Mouse (Mus musculus): Measurements from ENCODE around the gene Wdr5b.

The Wdr5b gene

DNA sequence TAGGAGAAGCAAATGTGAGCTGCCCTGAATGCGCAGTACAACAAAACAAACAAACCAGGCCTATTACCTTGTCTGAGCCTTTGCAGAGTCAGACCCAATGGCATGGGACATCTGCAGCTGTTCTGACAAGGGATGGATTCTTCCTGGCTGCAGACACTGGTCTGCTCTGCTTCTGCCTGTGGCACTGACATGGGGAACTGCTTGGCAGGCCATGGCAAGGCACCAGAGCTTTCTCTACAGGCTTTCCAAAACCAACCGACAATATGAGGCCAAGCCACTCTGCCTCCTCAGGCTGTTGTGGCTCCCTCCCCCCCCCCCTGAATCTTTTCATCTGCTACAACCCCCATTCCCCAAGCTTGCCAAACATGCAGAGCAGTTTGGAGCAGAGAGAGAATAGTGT, 22.3 kb downstream of the Wdr5b start:
- no peaks in the 10 kb centered on the region for H3K27me3 ChIP-seq (ENCODE audit: insufficient read depth, low read length)
- peaks cover 68% of the 10 kb centered on the region for H3K4me1 ChIP-seq (replicated peaks; ENCODE audit: low read depth, low read length)
- TF ChIP-seq POU5F1 (IDR thresholded peaks at IDR 0.05; ENCODE audit: borderline replicate concordance, low read length) (no peak), NANOG (IDR thresholded peaks at IDR 0.05; ENCODE audit: borderline replicate concordance, low read length) (no peak), CTCF (conservative IDR thresholded peaks at IDR 0.05; ENCODE audit: low read length) (no peak)
- peaks cover 59% of the 10 kb centered on the region for H3K36me3 ChIP-seq (ENCODE audit: insufficient read depth, low read length)
- H3K4me3 ChIP-seq (replicated peaks; ENCODE audit: low read length): peak overlapping the region; percentile 32
- H3K9me3 ChIP-seq (ENCODE audit: low read length): no peaks in the 10 kb centered on the region

DNA sequence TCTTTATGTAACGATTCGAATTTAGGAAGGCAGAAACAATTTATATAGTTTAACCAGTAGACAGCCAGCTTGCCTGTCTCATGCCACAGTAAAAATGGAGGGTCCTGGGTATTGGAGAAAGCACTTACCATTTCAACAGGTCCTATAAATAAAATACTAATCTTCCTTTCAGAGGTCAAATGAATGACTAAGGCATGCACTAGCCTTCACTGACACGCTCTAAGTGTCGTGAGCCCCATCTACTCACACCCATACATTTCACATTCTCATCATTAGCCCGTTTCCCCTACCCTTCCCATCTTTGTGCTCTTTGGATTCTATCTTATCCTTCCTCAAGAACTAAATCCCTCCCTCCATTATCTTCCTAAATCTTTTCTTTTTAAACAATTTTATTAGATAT, 23.9 kb downstream of the Wdr5b start:
- peaks cover 69% of the 10 kb centered on the region for H3K36me3 ChIP-seq (ENCODE audit: insufficient read depth, low read length)
- TF ChIP-seq POU5F1 (IDR thresholded peaks at IDR 0.05; ENCODE audit: borderline replicate concordance, low read length) (no peak), CTCF (conservative IDR thresholded peaks at IDR 0.05; ENCODE audit: low read length) (no peak), NANOG (IDR thresholded peaks at IDR 0.05; ENCODE audit: borderline replicate concordance, low read length) (no peak)

DNA sequence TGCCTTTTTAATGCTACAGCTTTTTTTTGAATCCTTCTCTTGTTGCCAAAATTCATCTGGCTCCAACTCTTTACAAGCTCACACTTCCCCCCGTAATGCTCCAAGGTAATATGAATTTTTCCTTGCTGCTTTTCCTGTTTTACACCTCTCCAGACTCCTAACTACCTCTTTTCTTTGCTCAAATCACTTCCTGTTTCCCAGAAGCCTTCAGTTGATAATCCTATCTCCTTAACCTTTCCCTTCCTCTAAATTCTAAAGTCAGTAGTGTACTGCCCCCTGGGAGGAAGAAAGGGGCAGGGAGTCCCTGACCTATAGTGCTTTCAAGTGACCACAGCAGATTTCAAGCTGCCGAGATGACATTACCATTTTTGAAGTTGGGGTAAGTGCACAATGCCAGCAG, 26.7 kb downstream of the Wdr5b start:
- Histone ChIP-seq H3K4me3 (replicated peaks; ENCODE audit: low read length) (no peak overlapping the region), H3K9me3 (ENCODE audit: low read length) (no peaks in the 10 kb centered on the region), H3K27me3 (ENCODE audit: insufficient read depth, low read length) (no peaks in the 10 kb centered on the region), H3K4me1 (replicated peaks; ENCODE audit: low read depth, low read length) (peaks cover 72% of the 10 kb centered on the region), H3K36me3 (ENCODE audit: insufficient read depth, low read length) (peaks cover 45% of the 10 kb centered on the region)
- no peak for TF ChIP-seq POU5F1 (IDR thresholded peaks at IDR 0.05; ENCODE audit: borderline replicate concordance, low read length)
- TF ChIP-seq NANOG (IDR thresholded peaks at IDR 0.05; ENCODE audit: borderline replicate concordance, low read length): no peak
- TF ChIP-seq CTCF (conservative IDR thresholded peaks at IDR 0.05; ENCODE audit: low read length): no peak

More for the DNA sequence above, 23.9 kb downstream of the Wdr5b start:
- no peaks in the 10 kb centered on the region for H3K9me3 ChIP-seq (ENCODE audit: low read length)
- H3K27me3 ChIP-seq (ENCODE audit: insufficient read depth, low read length): no peaks in the 10 kb centered on the region
- H3K4me3 ChIP-seq (replicated peaks; ENCODE audit: low read length): no peak overlapping the region
- H3K4me1 ChIP-seq (replicated peaks; ENCODE audit: low read depth, low read length): peaks cover 70% of the 10 kb centered on the region

DNA sequence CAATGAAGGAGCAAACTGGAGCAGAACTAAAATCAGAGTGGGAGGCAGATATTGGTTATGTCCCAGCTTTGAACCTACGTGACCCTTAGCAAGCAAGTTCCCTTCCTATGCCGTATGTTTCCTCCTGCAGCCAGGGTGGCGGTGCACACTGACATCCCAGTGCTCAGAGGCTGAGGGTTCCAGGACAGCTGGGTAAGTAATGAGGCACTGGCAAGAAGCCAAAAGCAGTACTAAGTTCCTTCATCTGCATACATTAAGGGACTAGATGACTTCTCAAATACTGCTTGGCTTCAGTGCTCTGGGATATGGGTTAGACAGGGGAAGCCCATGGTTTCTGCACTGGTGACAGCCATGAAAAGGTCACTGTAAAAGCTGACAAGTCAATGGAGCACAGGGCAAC, 27.4 kb downstream of the Wdr5b start:
- no peaks in the 10 kb centered on the region for H3K27me3 ChIP-seq (ENCODE audit: insufficient read depth, low read length)
- peaks cover 38% of the 10 kb centered on the region for H3K36me3 ChIP-seq (ENCODE audit: insufficient read depth, low read length)
- H3K4me1 ChIP-seq (replicated peaks; ENCODE audit: low read depth, low read length): peaks cover 71% of the 10 kb centered on the region
- TF ChIP-seq NANOG (IDR thresholded peaks at IDR 0.05; ENCODE audit: borderline replicate concordance, low read length) (no peak), CTCF (conservative IDR thresholded peaks at IDR 0.05; ENCODE audit: low read length) (no peak), POU5F1 (IDR thresholded peaks at IDR 0.05; ENCODE audit: borderline replicate concordance, low read length) (no peak)
- H3K9me3 ChIP-seq (ENCODE audit: low read length): no peaks in the 10 kb centered on the region
- H3K4me3 ChIP-seq (replicated peaks; ENCODE audit: low read length): peak overlapping the region; percentile 92

DNA sequence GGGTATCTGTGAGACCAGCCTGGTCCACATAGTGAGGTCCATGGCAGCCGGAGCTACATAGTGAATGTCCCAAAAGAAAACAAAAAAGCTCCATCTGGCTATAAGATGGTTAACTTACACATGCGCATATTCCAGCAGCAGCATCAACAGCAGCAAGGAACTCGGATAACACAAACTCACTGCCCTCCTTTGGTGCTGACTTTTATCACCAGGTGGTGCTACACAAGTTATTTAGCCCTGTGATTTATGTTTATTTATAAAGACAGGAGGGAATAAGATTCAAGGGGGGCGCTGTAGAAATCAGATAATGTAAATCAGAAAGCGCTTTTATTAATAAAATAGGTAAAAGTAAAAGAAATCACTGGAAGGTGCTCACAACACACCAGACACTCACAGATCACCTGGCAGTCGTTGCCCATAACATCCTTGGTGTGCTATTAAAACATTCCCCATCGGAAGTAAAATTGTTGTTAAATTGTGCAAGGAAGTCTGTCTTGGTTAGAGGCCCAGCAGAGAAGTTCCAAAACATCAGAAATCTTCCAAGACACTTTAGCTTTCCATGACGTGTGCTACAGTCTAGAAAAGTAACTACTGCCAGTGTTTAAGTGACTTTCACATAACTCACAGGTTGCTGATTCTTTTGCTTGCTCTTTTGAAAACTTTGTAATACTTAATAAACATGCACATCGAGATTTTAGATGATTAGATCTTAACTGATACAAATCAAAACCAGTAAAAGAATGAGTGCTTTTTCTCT, 29.0 kb downstream of the Wdr5b start:
- peaks cover 49% of the 10 kb centered on the region for H3K36me3 ChIP-seq (ENCODE audit: insufficient read depth, low read length)
- peak overlapping the region; percentile 92 for H3K4me3 ChIP-seq (replicated peaks; ENCODE audit: low read length)
- TF ChIP-seq CTCF (conservative IDR thresholded peaks at IDR 0.05; ENCODE audit: low read length) (no peak), POU5F1 (IDR thresholded peaks at IDR 0.05; ENCODE audit: borderline replicate concordance, low read length) (no peak), NANOG (IDR thresholded peaks at IDR 0.05; ENCODE audit: borderline replicate concordance, low read length) (no peak)
- peaks cover 71% of the 10 kb centered on the region for H3K4me1 ChIP-seq (replicated peaks; ENCODE audit: low read depth, low read length)
- no peaks in the 10 kb centered on the region for H3K27me3 ChIP-seq (ENCODE audit: insufficient read depth, low read length)
- no peaks in the 10 kb centered on the region for H3K9me3 ChIP-seq (ENCODE audit: low read length)

DNA sequence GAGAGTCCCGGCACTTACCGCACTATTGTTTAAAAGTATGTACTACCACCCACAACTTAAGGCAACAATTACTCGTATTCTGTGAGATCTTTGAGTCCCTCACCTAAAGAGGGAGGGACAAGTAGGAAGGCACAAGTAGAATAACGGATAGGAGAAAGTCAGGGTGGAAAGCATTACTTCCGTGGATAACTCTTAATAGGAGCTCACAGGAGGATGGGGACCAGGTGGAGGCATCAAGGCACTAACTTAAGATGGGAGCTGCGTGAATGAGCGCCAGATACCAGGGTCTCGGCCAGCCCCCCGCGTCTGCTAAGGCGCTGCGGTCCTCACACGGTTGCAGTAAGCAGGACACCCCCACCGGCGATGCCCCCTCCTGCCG, 30.1 kb downstream of the Wdr5b start:
- Histone ChIP-seq H3K9me3 (ENCODE audit: low read length) (no peaks in the 10 kb centered on the region), H3K4me3 (replicated peaks; ENCODE audit: low read length) (peak overlapping the region; percentile 92), H3K27me3 (ENCODE audit: insufficient read depth, low read length) (no peaks in the 10 kb centered on the region), H3K4me1 (replicated peaks; ENCODE audit: low read depth, low read length) (peaks cover 71% of the 10 kb centered on the region), H3K36me3 (ENCODE audit: insufficient read depth, low read length) (peaks cover 57% of the 10 kb centered on the region)
- TF ChIP-seq NANOG (IDR thresholded peaks at IDR 0.05; ENCODE audit: borderline replicate concordance, low read length) (0 out of 2 replicates have a peak, but pooled peaks have one; percentile 10), CTCF (conservative IDR thresholded peaks at IDR 0.05; ENCODE audit: low read length) (no peak)

DNA sequence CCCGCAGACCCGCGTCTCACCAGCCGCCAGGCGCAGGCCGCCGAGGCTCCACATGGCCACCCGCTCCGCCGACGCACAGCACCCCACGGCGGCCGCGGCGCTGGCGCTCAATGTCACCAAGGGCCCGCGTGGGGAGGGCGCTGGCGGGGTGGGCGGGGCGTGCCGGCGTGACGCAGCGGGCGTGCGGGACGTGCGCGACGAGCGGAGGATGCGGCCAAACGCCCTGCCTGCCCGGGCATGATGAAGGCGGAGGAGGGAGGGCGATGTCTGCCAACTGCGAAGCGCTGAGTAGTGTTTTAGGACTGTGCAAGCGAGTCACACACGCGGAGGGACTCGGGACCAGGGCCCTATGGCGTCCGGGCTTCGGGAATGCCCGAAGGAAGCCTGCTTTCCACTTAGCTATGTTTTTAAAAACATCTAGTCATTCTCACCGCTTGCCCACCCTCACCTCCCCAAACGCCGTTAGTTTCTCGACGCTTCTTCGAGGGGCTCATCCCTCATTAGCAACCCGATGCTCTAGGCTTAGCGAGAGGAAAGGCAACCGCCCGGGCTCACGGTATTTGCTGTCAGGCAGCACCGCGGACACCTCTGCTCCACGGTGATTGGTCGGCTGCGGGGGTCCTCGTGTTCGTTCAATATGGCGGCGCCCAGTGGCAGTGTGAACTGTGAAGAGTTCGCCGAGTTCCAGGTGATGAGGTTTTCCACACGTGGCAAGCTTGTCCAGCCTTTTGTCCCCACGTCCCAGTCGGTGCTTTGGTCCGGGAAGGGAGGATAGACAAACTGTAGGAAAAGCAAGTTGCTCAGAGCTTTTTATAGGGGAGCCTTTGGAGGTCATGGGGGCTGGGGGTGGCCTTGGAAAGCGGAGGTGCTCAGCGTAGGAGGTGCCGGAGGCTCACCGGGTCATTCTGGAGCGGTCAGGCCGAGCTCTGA, 30.7 kb downstream of the Wdr5b start, which contains the start of the genes Fam162a and Ccdc58:
TSS of gene Fam162a (minus strand) at position 145 of the 930 bp plus-strand sequence.
TSS of gene Ccdc58 (plus strand) at position 236 of the 930 bp plus-strand sequence.
- Histone ChIP-seq H3K27me3 (ENCODE audit: insufficient read depth, low read length) (no peaks in the 10 kb centered on the region), H3K36me3 (ENCODE audit: insufficient read depth, low read length) (peaks cover 58% of the 10 kb centered on the region), H3K4me3 (replicated peaks; ENCODE audit: low read length) (peak within 1 kb of the TSS; percentile 92), H3K9me3 (ENCODE audit: low read length) (no peaks in the 10 kb centered on the region), H3K4me1 (replicated peaks; ENCODE audit: low read depth, low read length) (peaks cover 68% of the 10 kb centered on the region)
- TF ChIP-seq POU5F1 (IDR thresholded peaks at IDR 0.05; ENCODE audit: borderline replicate concordance, low read length) (no peak), CTCF (conservative IDR thresholded peaks at IDR 0.05; ENCODE audit: low read length) (no peak), NANOG (IDR thresholded peaks at IDR 0.05; ENCODE audit: borderline replicate concordance, low read length) (no peak)

DNA sequence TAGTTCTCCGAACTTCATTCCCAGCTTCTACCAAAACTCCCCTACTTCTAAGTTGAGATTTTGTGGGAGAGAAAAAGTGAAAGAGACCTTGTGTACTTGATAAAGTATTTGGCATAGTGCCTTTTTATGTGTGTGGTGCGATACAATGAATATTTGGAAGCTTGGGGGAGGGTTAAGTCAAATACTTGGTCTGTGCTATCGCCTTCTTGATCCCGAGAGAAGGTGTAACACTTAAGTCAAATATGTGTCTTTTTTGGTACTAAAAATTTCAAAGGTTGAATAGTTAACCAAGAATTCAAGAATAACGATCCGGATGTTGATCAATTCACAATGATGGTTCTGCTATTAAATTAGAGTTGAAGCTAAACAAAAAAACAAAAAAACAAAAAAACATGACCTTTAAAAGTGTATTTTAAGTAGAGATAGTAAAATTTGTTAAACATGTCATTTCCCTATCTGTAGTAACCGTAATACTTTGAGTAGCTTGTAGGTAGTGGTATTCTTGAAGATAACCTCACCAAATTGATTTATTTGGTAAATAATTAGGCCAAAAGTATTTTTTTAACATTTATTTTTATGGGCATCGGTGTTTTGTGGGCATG, 31.5 kb downstream of the Wdr5b start:
- Histone ChIP-seq H3K4me3 (replicated peaks; ENCODE audit: low read length) (peak overlapping the region; percentile 92), H3K27me3 (ENCODE audit: insufficient read depth, low read length) (no peaks in the 10 kb centered on the region), H3K36me3 (ENCODE audit: insufficient read depth, low read length) (peaks cover 53% of the 10 kb centered on the region), H3K4me1 (replicated peaks; ENCODE audit: low read depth, low read length) (peaks cover 60% of the 10 kb centered on the region), H3K9me3 (ENCODE audit: low read length) (no peaks in the 10 kb centered on the region)
- TF ChIP-seq CTCF (conservative IDR thresholded peaks at IDR 0.05; ENCODE audit: low read length): no peak
- TF ChIP-seq POU5F1 (IDR thresholded peaks at IDR 0.05; ENCODE audit: borderline replicate concordance, low read length): no peak

Data from E14TG2a.4 (cell line).